Mouse (Mus musculus) testis, adult 10 weeks (tissue): Measurements from ENCODE around the gene Gal3st1. TPM values are rescaled to one million over a fixed set of nuclear protein-coding genes. Genes with fewer than 3 reads are reported as not detected.

ENCODE experiments used
- polyA plus RNA-seq: library from polyadenylated mRNA; stranded (reverse); fragments of 350-450 nt; fragmentation: Illumina TruSeq; extraction: RNeasy Lipid Tissue Mini Kit (QIAGEN cat#74804); gene quantifications from one replicate; pipeline ENCODE4 v1.2.3, GENCODE M21; 2014; ENCODE audit warnings: low read depth, low replicate concordance

Gal3st1 gene
- not detected for polyA plus RNA-seq

DNA sequence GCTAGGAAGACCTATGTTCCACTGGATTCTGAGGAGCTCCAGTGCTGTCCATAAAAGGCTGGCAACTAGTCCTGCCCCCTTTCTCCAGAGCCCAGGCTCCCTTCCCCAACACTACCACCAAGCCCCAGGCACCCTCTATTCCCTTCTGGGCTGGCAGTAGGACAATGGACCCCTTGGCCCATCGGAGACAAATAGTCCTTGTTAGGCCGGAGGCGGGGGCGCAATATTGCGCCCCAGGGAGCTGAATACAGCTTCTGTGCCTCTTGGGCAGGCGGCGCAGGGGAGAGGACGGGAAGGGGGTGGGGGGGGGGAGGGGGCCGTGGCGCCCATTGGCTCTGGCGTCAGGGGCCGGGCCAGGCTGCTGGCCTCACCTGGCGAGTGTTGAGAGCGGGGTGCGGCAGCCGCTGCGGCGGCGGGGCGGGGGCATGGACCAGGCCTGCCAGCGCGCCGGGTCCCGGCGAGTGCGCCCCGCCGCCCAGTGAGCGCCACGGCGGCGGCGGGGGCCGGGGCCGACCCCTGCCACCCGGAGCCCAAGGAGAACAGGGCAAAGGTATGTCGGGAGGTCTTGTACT, at the start of gene Gal3st1:
Gene Gal3st1, plus strand, starts transcription at position 346 of the 572 bp plus-strand sequence.

GRCm38 (mm10) chr11:3963610-3964415, 19.6 kb upstream of the Gal3st1 start, which contains the start of gene Pes1:
Pes1 (plus strand) TSS chr11:3963975.

GRCm38 (mm10) chr11:3976678-3977077, 6.8 kb upstream of the Gal3st1 start, which contains the start of gene 4930556J24Rik:
4930556J24Rik (minus strand) TSS chr11:3976778.

DNA sequence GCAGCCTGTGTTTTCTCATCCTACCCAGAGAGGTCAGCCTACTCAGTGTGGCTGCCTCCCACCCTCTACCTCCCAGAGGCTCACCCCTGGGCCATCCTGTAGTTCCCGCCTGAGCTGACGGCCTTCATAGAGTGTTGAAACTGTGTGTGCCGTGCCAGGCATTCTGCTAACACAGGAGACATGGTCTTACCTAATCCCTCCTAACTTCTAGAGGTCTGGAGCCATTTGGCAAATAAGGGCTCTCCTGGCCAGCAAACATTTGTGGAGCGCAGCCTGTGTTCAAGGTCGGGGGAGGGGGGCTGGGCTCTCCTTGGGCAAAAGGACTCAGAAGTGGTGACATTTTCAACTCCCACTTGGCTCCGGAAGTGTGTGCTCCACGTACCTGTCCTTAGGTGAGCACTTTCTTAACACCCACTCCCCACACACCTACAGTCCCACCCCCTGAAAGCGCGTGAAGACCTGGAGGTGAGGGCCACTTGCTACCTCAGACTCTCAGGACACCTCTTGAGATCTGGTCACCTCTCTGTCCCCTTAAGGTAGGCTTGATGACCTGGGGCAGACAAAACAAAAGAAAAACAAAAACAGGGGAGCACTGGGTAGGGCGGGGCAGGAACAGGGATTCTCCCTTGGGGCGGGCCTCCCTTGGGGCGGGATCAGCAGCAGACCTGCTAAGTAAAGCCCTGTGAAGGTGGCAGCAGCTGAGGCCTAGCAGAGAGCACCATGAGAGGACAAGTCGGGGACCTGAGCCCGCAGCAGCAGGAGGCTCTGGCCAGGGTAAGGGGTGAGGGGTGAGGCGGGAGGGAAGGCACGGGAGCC, 47.9 kb downstream of the Gal3st1 start, which contains the start of gene Sec14l4:
Gene Sec14l4, plus strand, starts transcription at position 337 of the 816 bp plus-strand sequence.

Other genes starting within 250 kb of the Gal3st1 start
- 77.2 TPM for gene Osbp2, start 119.7 kb upstream of the Gal3st1 start, polyA plus RNA-seq
- 39.7 TPM for gene 4921536K21Rik, start 88.5 kb upstream of the Gal3st1 start, polyA plus RNA-seq
- 13.5 TPM for gene Dusp18, start 88.4 kb upstream of the Gal3st1 start, polyA plus RNA-seq
- gene Slc35e4, start 69.0 kb upstream of the Gal3st1 start, polyA plus RNA-seq, result not detected
- 0.98 TPM for gene Tcn2, start 51.5 kb upstream of the Gal3st1 start, polyA plus RNA-seq
- 35.2 TPM for gene Pes1, start 19.7 kb upstream of the Gal3st1 start, polyA plus RNA-seq
- 0.63 TPM for gene 4930556J24Rik, start 6.9 kb upstream of the Gal3st1 start, polyA plus RNA-seq
- gene Sec14l4, start 47.8 kb downstream of the Gal3st1 start, polyA plus RNA-seq, result 0.64 TPM
- 0.64 TPM for gene Sec14l3, start 81.2 kb downstream of the Gal3st1 start, polyA plus RNA-seq
- 3.5 TPM for gene Mtfp1, start 111.8 kb downstream of the Gal3st1 start, polyA plus RNA-seq
- gene Sec14l2, start 139.8 kb downstream of the Gal3st1 start, polyA plus RNA-seq, result 1.4 TPM
- 0.78 TPM for gene Rnf215, start 151.6 kb downstream of the Gal3st1 start, polyA plus RNA-seq
- gene Ccdc157, start 176.7 kb downstream of the Gal3st1 start, polyA plus RNA-seq, result 10.2 TPM
- gene Sf3a1, start 176.7 kb downstream of the Gal3st1 start, polyA plus RNA-seq, result 19.3 TPM
- gene Tbc1d10a, start 203.2 kb downstream of the Gal3st1 start, polyA plus RNA-seq, result not detected
- gene Castor1, start 234.6 kb downstream of the Gal3st1 start, polyA plus RNA-seq, result 0.13 TPM